Mouse (Mus musculus) liver, adult 2 months (tissue): ENCODE measurements around the gene Plcd4.

Experiments
- CTCF ChIP-seq: fragments of 200-500 bp; IDR thresholded peaks from 2 replicates; pipeline ENCODE4 v1.5.1; 2011; ENCODE audit warnings: low read depth, low read length, control low read depth
- POLR2A ChIP-seq: fragments of 200-500 bp; IDR thresholded peaks from 2 replicates; pipeline ENCODE4 v1.6.1; 2011; ENCODE audit warnings: low read length, control low read depth; ENCODE audit not compliant: insufficient read depth; ENCODE audit errors: extremely low read depth

DNA sequence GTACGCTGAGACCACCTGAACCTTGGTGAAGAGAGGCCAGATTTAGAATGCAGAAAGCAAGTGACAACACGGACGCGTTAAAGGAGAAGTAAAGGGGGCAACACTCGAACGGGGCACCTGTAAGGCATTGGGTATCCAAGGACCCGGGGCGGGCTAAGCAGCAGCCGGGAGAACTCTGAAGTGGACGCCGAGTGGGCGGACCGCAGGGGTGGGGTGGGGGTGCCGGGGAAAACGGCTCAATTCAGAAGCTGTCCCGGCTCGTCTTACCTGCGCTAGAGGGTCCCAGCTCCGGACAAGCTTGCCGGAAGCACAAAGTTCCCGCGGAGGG, 37.3 kb upstream of the Plcd4 start:
- TF ChIP-seq POLR2A = no peak
- TF ChIP-seq CTCF = no peak
